Mouse (Mus musculus) MEL (cell line): ENCODE data around the gene Auts2.

Source experiments
- GATA1 ChIP-seq: IDR thresholded peaks from 2 replicates; pipeline ENCODE4 v1.6.1; 2011; ENCODE audit warnings: low read depth, low read length, improper control_type of control experiment
- RAD21 ChIP-seq: IDR thresholded peaks from 2 replicates; pipeline ENCODE4 v1.6.1; 2011; ENCODE audit warnings: mild to moderate bottlenecking, low read depth, low read length, improper control_type of control experiment
- UBTF ChIP-seq: IDR thresholded peaks from 2 replicates; pipeline ENCODE4 v1.6.1; 2012; ENCODE audit warnings: low read depth, mild to moderate bottlenecking, inconsistent platforms, low read length, improper control_type of control experiment, moderate library complexity, borderline replicate concordance; ENCODE audit not compliant: insufficient read depth

- TF ChIP-seq GATA1, result no peak
- TF ChIP-seq UBTF, result no peak
- TF ChIP-seq RAD21, result no peak
Measured at GRCm38 (mm10) chr5:132542381-132543020, 643 bp downstream of the Auts2 start.
